In the genomic region with DNA sequence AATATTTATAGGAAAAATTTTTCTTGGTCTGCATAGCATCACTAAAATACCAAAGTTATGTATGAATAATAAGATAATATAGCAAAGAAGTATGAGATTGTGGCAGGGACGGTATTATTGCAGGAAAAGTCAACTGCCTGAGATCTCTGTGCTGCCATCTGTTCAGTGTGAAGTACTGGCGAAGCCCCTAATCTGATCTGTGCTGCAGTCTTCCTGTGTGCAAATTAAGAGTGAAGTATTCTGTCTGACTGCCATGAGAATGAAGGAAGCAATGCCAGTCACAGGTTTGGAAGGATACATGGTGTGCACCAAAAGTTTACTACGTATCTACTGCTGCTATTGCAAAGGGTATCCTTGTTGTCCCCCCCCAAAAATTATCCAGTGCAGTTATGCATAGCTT, we compare ENCODE assay signal across 15 mouse cellular contexts.
"Had no signal": no experiment of that assay in that cellular context is flagged by ENCODE, and none has a peak within 500 bp of the region (broad histone marks: within the 10 kb centered on the region; RNA-seq: fewer than 3 reads in every experiment).

No protein-coding gene starts in this region.

- H3K4me2 ChIP-seq: neural tube, embryonic 15.5 days; stomach, embryonic 15.5 days had no signal

- H3K4me1 ChIP-seq: neural tube, embryonic 15.5 days; stomach, embryonic 15.5 days had no signal

- H3K9me3 ChIP-seq: neural tube, embryonic 15.5 days; stomach, embryonic 15.5 days had no signal

- H3K9ac ChIP-seq: neural tube, embryonic 15.5 days; stomach, embryonic 15.5 days had no signal

- H3K27me3 ChIP-seq: neural tube, embryonic 15.5 days; stomach, embryonic 15.5 days had no signal

- H3K4me3 ChIP-seq: neural tube, embryonic 15.5 days; stomach, embryonic 15.5 days had no signal

- H3K36me3 ChIP-seq: neural tube, embryonic 15.5 days; stomach, embryonic 15.5 days had no signal

- DNase-seq: retina, postnatal 1 day; right cerebral cortex, adult 18-20 months; right cerebral cortex, postnatal 14 days; right cerebral cortex, postnatal 25 days; right cerebral cortex, postnatal 4 days; spleen, adult 18-20 months; thymus, adult 18-20 months; thymus, adult 2 months; thymus, postnatal 14 days; thymus, postnatal 25 days; thymus, postnatal 36 days; thymus, postnatal 4 days had no signal

- H3K27ac ChIP-seq: neural tube, embryonic 15.5 days; stomach, embryonic 15.5 days; stomach, postnatal 0 days had no signal
